Mouse (Mus musculus) testis, adult 2 months (tissue): ENCODE results near the gene Tceal5. TPM values are rescaled to one million over a fixed set of nuclear protein-coding genes. Genes with fewer than 3 reads are reported as not detected.

Source experiments
- H3K27ac ChIP-seq: fragments of 200-500 bp; 2 replicates; pipeline ENCODE4 v1.5.1; 2012; ENCODE audit warnings: low read depth, low read length; ENCODE audit not compliant: control insufficient read depth, insufficient read depth
- H3K27me3 ChIP-seq: fragments of 200-500 bp; 2 replicates; pipeline ENCODE4 v1.6.1; 2012; ENCODE audit warnings: mild to moderate bottlenecking, low read length, moderate library complexity; ENCODE audit not compliant: control insufficient read depth, insufficient read depth
- H3K36me3 ChIP-seq: fragments of 200-500 bp; 2 replicates; pipeline ENCODE4 v1.6.1; 2012; ENCODE audit warnings: mild to moderate bottlenecking, low read length; ENCODE audit not compliant: control insufficient read depth, insufficient read depth
- H3K4me1 ChIP-seq: fragments of 200-500 bp; 2 replicates; pipeline ENCODE4 v1.6.1; 2012; ENCODE audit warnings: low read length; ENCODE audit not compliant: control insufficient read depth, insufficient read depth
- H3K4me3 ChIP-seq: fragments of 200-500 bp; 2 replicates; pipeline ENCODE4 v1.5.1; 2012; ENCODE audit warnings: low read depth, mild to moderate bottlenecking, low read length, moderate library complexity, mixed read lengths; ENCODE audit not compliant: control insufficient read depth
- CTCF ChIP-seq: fragments of 200-500 bp; IDR thresholded peaks from 2 replicates; pipeline ENCODE4 v1.5.1; 2012; ENCODE audit warnings: low read depth, mild to moderate bottlenecking, inconsistent platforms, low read length, moderate library complexity; ENCODE audit not compliant: control insufficient read depth, insufficient read depth, insufficient replicate concordance
- POLR2A ChIP-seq: fragments of 200-500 bp; IDR thresholded peaks from 2 replicates; pipeline ENCODE4 v1.6.1; 2012; ENCODE audit warnings: low read depth, mild to moderate bottlenecking, inconsistent platforms, low read length, moderate library complexity; ENCODE audit not compliant: control insufficient read depth
- polyA plus RNA-seq: library from polyadenylated mRNA; depleted of rRNA; stranded (reverse); fragments of >200 nt; gene quantifications from 2 replicates; pipeline ENCODE4 v1.2.3, GENCODE M21; 2012

Tceal5 gene
- polyA plus RNA-seq, 1 experiment = not detected

DNA sequence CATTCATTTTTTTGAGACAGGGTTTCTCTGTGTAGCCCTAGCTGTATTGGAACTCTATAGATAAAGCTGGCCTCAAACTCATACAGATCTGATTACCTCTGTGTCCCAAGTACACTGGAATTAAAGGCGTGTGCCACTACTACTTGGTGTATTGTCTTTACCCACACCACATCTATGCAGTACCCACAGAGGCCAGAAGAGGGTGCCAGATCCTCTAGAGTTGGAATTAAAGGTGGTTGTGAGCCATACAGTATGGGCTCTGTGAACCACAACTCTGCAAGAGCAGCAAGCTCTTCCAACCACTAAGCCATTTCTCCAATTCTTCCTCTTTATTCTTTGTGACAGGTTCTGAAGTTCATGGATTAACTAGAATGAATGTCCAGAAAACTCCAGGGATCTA, 6.8 kb downstream of the Tceal5 start:
- H3K4me1 ChIP-seq = no peaks in the 10 kb centered on the region
- H3K4me3 ChIP-seq = no peak overlapping the region
- no peaks in the 10 kb centered on the region for H3K27me3 ChIP-seq
- H3K27ac ChIP-seq = no peak overlapping the region
- no peak for TF ChIP-seq POLR2A
- no peak for TF ChIP-seq CTCF
- H3K36me3 ChIP-seq = no peaks in the 10 kb centered on the region

DNA sequence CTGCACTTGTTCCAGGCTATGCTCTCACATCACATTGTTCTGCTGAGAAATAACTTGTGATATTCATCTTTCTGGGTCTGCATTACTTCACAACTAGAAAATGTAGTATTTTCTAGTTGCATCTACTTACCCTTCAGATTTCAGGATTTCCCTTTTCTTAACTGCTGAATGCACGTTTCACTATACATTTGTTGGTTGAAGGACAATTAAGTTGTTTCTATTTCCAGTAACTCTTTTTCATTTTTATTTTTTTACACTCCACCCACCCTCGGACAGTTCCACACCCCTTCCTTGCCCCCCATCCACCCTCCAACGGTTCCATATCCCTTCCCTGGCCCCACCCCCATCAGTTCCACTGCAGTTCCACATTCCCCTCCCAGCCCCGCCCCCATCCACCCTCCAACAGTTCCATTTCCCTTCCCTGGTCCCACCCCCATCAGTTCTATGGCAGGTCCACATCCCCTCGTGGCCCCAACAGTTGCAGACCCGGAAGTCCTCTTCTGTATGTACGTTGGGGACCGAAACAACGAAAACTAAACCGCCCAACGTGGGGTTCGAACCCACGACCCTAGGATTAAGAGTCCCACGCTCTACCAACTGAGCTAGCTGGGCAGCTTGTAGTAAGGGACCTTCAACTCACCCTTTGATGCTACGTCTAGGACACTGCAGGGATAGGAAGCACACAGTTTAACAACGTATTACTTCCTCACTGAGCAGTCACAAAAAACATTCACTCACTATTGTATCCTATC, 8.3 kb downstream of the Tceal5 start:
- Histone ChIP-seq H3K36me3 (no peaks in the 10 kb centered on the region), H3K27me3 (no peaks in the 10 kb centered on the region), H3K4me3 (no peak overlapping the region), H3K4me1 (no peaks in the 10 kb centered on the region), H3K27ac (0 out of 2 replicates have a peak overlapping the region, but pooled peaks have one; percentile 58)
- TF ChIP-seq CTCF = no peak
- TF ChIP-seq POLR2A = no peak

DNA sequence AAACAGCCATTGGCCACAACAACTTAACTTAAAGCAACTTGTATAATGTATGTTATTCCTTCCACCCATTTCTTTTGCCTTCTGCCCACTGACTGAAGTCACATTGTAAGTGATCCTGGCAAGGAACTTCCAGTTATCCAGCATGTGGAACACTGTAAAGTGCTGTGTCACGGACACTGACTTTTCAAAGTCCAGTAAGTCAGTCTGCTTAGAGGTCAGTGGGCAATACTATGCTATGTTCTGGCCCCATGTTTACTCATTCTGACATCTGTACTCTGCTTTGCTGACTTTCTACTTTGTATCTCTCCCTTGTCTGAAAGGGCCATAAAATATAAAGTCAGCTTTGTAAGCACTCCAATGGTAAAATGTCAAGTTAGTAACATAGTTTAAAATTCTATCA, 20.6 kb downstream of the Tceal5 start:
- Histone ChIP-seq H3K27ac (no peak overlapping the region), H3K36me3 (no peaks in the 10 kb centered on the region), H3K4me3 (no peak overlapping the region), H3K4me1 (no peaks in the 10 kb centered on the region; the same call in 1 of the 2 replicates), H3K27me3 (no peaks in the 10 kb centered on the region)
- no peak for TF ChIP-seq CTCF
- TF ChIP-seq POLR2A = no peak

DNA sequence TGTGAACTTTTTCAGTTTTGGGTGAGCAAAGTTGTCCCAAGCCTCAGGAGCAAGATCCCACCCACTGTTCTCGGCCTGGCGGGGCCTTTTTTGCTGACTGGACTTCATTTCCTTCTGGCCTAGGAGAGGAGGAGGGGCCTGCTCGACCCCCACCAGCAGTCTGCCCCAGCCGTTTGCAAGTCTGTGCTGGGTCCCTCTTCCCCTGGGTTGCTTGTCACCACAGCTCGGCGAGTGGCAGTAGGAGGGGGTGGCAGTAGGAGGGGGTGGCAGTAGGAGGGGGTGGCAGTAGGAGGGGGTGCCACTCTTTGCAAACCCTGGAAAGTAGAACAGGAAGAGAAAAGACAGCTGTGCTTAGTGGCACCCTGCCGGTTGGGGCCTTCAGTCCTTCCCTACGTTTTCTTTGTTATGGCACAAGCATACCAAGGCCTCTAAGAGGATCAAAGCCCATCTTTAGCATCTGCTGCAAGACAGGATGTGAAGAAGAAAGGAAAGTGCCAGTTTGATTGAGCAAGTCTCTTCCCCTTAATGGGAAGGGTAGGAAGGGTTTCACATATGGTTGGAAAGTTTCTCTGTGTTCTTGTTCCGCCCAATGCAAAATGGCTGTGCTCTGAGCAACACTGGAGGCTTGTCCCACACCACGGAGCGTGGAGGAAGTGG, 22.7 kb downstream of the Tceal5 start:
- Histone ChIP-seq H3K4me3 (no peak overlapping the region), H3K4me1 (no peaks in the 10 kb centered on the region; the same call in 1 of the 2 replicates), H3K27me3 (no peaks in the 10 kb centered on the region), H3K36me3 (no peaks in the 10 kb centered on the region), H3K27ac (no peak overlapping the region)
- TF ChIP-seq POLR2A = no peak
- no peak for TF ChIP-seq CTCF

DNA sequence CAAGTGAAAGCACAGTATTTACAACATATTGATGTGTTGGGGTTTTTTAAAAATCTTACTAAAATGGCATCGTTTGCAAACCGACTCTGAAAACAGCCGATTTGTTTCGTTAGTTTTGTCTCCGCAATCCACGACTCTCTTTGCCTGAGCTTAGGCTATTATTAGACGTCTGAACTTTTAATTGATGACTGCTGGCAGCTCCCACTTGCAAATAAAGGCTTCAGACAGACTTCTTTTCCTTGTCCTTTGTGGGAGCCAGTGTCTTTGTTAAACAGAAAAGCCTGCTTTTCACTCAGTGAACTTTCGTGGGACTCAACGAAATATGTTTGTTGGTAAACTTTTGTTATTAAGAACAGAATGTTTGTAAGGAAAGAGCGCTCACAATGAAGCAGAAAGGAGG, 30.9 kb downstream of the Tceal5 start:
- H3K4me1 ChIP-seq = no peaks in the 10 kb centered on the region; the same call in none of the 2 replicates
- no peaks in the 10 kb centered on the region for H3K27me3 ChIP-seq
- no peak for TF ChIP-seq CTCF
- no peak for TF ChIP-seq POLR2A
- no peak overlapping the region for H3K27ac ChIP-seq
- H3K36me3 ChIP-seq = no peaks in the 10 kb centered on the region
- no peak overlapping the region for H3K4me3 ChIP-seq

DNA sequence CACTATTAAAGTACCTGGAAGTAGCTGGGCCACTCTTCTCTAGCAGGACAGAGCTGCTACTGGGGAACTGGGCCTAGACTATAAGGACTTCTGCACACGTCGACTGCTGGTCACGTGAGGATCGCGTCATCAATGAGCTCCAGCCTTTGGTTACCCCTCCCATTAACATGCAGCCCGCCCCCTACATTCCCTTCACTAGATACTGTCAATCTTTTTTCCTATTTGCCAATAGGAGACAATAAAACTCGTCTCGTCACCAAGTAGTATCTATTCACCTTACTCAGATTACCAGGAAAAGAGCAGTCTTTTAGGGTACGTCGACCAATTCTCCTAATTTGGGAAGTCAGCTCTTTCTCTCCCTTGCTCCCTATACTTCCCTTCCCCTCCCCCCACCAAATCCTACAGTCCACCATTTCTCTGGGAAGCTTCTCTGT, 31.5 kb downstream of the Tceal5 start, which contains the start of gene Tceal8:
TSS of gene Tceal8 (minus strand) at position 225 of the 434 bp plus-strand sequence.
- TF ChIP-seq CTCF (no peak), POLR2A (peak; percentile 50; the same call in 1 of the 2 replicates)
- Histone ChIP-seq H3K27me3 (no peaks in the 10 kb centered on the region), H3K27ac (peak within 1 kb of the TSS; percentile 75)

More for the DNA sequence above, 31.5 kb downstream of the Tceal5 start, which contains the start of gene Tceal8:
- peak within 1 kb of the TSS; percentile 82 for H3K4me3 ChIP-seq
- H3K4me1 ChIP-seq = no peaks in the 10 kb centered on the region; the same call in none of the 2 replicates
- no peaks in the 10 kb centered on the region for H3K36me3 ChIP-seq
